Mouse (Mus musculus) liver, adult 2 months (tissue): ENCODE data around the gene Baz2b.

ENCODE experiments used
- CTCF ChIP-seq: fragments of 200-500 bp; IDR thresholded peaks from 2 replicates; pipeline ENCODE4 v1.5.1; 2011; ENCODE audit warnings: low read depth, low read length, control low read depth
- POLR2A ChIP-seq: fragments of 200-500 bp; IDR thresholded peaks from 2 replicates; pipeline ENCODE4 v1.6.1; 2011; ENCODE audit warnings: low read length, control low read depth; ENCODE audit not compliant: insufficient read depth; ENCODE audit errors: extremely low read depth

GRCm38 (mm10) chr2:59876482-59876881 lies 333.2 kb downstream of the Baz2b start:
- TF ChIP-seq POLR2A (no peak), CTCF (no peak)
